Comparison of ENCODE assay signal across 8 mouse cellular contexts in the genomic region with DNA sequence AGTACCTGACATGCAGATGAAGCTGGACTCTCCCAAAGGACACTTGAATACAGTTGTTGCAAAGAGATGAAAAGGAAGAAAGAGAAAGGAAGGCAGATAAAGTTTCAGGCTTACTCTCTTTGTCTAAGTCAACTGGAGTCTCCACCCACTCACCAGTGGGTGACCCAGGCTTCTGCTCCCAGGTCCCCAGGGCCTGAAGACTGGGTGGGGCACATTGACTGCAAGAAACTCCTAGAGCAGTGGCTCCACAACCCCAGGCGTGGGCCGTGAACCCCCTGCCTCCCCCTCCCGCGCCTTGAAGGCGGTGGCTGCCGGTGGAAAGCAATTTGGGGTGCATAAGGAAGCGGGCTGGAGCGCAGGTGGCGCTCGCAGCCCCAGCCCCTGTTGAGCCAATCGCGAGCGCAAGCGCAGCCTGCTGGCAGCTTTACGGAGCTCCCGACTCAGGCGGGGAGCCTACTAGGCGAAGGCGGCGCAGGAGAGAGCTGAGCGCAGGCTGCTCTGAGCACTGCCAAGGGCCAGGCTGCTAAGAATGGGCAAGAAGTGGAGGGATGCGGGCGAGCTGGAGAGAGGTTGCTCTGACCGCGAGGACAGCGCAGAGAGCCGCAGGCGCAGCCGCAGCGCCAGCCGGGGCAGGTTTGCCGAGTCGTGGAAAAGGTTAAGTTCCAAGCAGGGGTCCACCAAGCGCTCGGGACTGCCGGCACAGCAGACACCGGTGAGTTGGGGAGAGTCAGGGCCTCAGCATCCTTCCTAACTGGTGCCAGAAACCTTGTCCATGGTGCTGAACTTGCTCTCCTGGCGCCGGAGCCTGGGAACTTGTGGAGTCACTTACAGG. TPM values are rescaled to one million over a fixed set of nuclear protein-coding genes. Genes with fewer than 3 reads are reported as not detected.
DNase-seq lines count a peak whose midpoint lies in the region; ATAC-seq lines count a peak whose summit lies in the region.
"Had no signal": no experiment of that assay in that cellular context is flagged by ENCODE, and none has a peak within 500 bp of the region (broad histone marks: within the 10 kb centered on the region; RNA-seq: fewer than 3 reads in every experiment).

A gene (plus strand): TSS at position 457 of the 832 bp plus-strand sequence.

- peak within 1 kb of the TSS; percentile 56 for H3K9ac ChIP-seq in forebrain, embryonic 16.5 days (replicated peaks; ENCODE audit: low read depth, low read length)
- H3K9ac ChIP-seq in hindbrain, embryonic 12.5 days, result peak within 1 kb of the TSS; percentile 51

- H3K4me1 ChIP-seq in forebrain, embryonic 16.5 days (replicated peaks; ENCODE audit: control insufficient read depth, insufficient read depth, low read length), result peaks cover 9% of the 10 kb centered on the region
- H3K4me1 ChIP-seq in hindbrain, embryonic 12.5 days, result peaks cover 8% of the 10 kb centered on the region
- H3K4me1 ChIP-seq: megakaryocyte, embryonic 14.5 days had no signal

- DNase-seq in ZHBTc4 (ENCODE audit: low read depth, low spot score), result peak; percentile 93
- DNase-seq in cerebellum, adult 11-12 months, result peak; percentile 53
- DNase-seq in layer of hippocampus, postnatal 36 days, result peak; percentile 67 to 75
- peak; percentile 34 to 40 for DNase-seq in right cerebral cortex, postnatal 36 days (ENCODE audit: low spot score in 2 of 2)

- WGBS in forebrain, embryonic 16.5 days, result under 1% methylated on average over 39 of the region's 39 CpGs
- under 1% methylated on average over 39 of the region's 39 CpGs for WGBS in hindbrain, embryonic 12.5 days

- H3K27ac ChIP-seq in forebrain, embryonic 16.5 days (ENCODE audit: low read length), result no peak within 1 kb of the TSS
- H3K27ac ChIP-seq in hindbrain, embryonic 12.5 days, result no peak within 1 kb of the TSS

- H3K27me3 ChIP-seq in forebrain, embryonic 16.5 days (replicated peaks; ENCODE audit: control insufficient read depth, insufficient read depth, low read length), result no peaks in the 10 kb centered on the region
- H3K27me3 ChIP-seq in hindbrain, embryonic 12.5 days, result peaks cover 8% of the 10 kb centered on the region; the same call in 1 of the 2 replicates

- no peaks in the 10 kb centered on the region for H3K9me3 ChIP-seq in forebrain, embryonic 16.5 days (ENCODE audit: control insufficient read depth, low read length)
- no peaks in the 10 kb centered on the region for H3K9me3 ChIP-seq in hindbrain, embryonic 12.5 days (replicated peaks)
- H3K9me3 ChIP-seq: megakaryocyte, embryonic 14.5 days had no signal

- ATAC-seq in forebrain, embryonic 16.5 days, result peak; percentile 99
- ATAC-seq in hindbrain, embryonic 12.5 days (ENCODE audit: low FRiP score), result peak; percentile 94
- peak; percentile 82 for ATAC-seq in megakaryocyte progenitor cell, adult 5-6 weeks (replicated peaks; ENCODE audit: poor library complexity)

- peak within 1 kb of the TSS; percentile 76 for H3K4me2 ChIP-seq in forebrain, embryonic 16.5 days (ENCODE audit: low read length)
- H3K4me2 ChIP-seq in hindbrain, embryonic 12.5 days (replicated peaks), result peak within 1 kb of the TSS; percentile 88

- H3K36me3 ChIP-seq in forebrain, embryonic 16.5 days (ENCODE audit: control insufficient read depth, insufficient read depth), result no peaks in the 10 kb centered on the region
- no peaks in the 10 kb centered on the region for H3K36me3 ChIP-seq in hindbrain, embryonic 12.5 days

- peak within 1 kb of the TSS; percentile 46 for H3K4me3 ChIP-seq in forebrain, embryonic 16.5 days (replicated peaks; ENCODE audit: low read length)
- peak within 1 kb of the TSS; percentile 39 for H3K4me3 ChIP-seq in hindbrain, embryonic 12.5 days
- H3K4me3 ChIP-seq: megakaryocyte, embryonic 14.5 days had no signal

RNA-seq across cellular contexts. Expression of the gene that starts here (rescaled TPM):
- polyA plus RNA-seq in forebrain, embryonic 16.5 days (2015; fragmentation: Nextera tagmentation; extraction: Ambion mirVana), result 12.9 and 17.5 TPM in 2 replicates
- 21.4 and 23.8 TPM in 2 replicates for polyA plus RNA-seq in hindbrain, embryonic 12.5 days (2016; fragmentation: Nextera tagmentation; extraction: Ambion mirVana)
- 10 to 100 TPM; 56.8 to 71.5 TPM for total RNA-seq in layer of hippocampus, postnatal 36 days (2021)
- 0.07 TPM in 1 of 2 replicates, not detected in the other for total RNA-seq in megakaryocyte progenitor cell, adult 5-6 weeks (2015)
- total RNA-seq in megakaryocyte progenitor cell, adult 5-6 weeks (2017), result not detected in 2 replicates

Comparison
In these comparisons a context has a peak if more than half of its experiments do, and no peak if none do; other contexts are left out.
1. RNA of the gene that starts here (total RNA-seq): 56.8 to 71.5 TPM in layer of hippocampus, postnatal 36 days; 0.07 TPM in megakaryocyte progenitor cell, adult 5-6 weeks; every median in the first group is over 10 times any median in the second.
2. Peak in ATAC-seq in megakaryocyte progenitor cell, adult 5-6 weeks; RNA of the gene not detected or under 1 TPM.
3. DNase-seq: peak in every context shown above with its lines; median percentile 93 in ZHBTc4; 71 in layer of hippocampus, postnatal 36 days; 53 in cerebellum, adult 11-12 months; 37 in right cerebral cortex, postnatal 36 days.
4. Peak in every context shown above with its lines, with median percentiles within 50 percentile points of each other: ATAC-seq.